Mouse (Mus musculus): ENCODE results near the gene Cd300c. TPM values are rescaled to one million over a fixed set of nuclear protein-coding genes. Genes with fewer than 3 reads are reported as not detected.
"Not testable (repeated sequence)": the region's sequence is repeated elsewhere in the genome, so short reads cannot be mapped to it uniquely, and the experiment has no call there.

Gene Cd300c
- not detected in 2 replicates for total RNA-seq (2017)

DNA sequence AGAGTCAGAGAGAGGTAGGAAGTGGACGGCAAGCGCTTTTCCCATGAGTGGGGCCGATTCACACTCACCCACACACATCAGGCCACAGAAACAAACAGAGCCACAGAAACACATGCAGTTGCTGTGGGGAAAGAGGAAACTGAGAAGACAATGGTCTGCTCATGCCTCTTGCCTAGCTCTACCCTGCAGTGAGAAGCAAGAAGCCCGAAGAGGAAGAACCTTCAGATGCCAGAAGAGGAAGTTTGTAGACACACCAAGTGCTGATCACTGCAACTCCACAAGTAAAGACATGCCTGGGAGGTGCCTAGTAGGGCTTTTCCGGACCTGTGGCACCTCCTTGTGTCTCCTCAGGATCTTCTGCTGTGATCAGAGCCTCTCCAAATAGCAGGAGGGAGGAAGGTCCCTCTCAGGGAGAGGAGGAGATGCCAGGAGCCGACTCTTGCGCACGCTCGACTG, at the start of gene Cd300c:
Gene Cd300c (minus strand): TSS at position 406 of the 456 bp plus-strand sequence.
- peak; percentile 76 for ATAC-seq (ENCODE audit: extremely low read depth, insufficient number of reproducible peaks, low FRiP score, poor library complexity, severe bottlenecking)

DNA sequence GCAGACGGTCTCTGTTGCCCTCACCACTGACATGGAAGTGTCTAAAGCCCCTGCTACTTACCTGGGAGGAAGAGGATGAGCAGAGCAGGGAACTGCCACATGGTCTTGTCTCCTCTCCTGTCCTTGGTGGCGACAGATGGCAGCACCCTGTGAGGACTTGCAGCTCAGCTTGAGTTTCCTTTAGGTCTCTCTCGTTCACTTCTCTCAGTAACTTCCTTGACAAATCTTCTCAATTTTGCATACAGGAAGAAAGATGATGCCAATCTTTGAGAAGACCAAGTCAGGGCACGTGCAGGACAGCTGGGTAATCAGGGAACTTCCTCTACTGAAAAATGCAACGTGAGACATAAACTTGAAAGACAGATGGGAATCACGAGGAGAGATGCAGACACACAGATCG, 47.1 kb upstream of the Cd300c start, which contains the start of gene Cd300ld2:
Gene Cd300ld2 (minus strand): TSS at position 101 of the 400 bp plus-strand sequence.
- not testable (repeated sequence) for ATAC-seq (ENCODE audit: extremely low read depth, insufficient number of reproducible peaks, low FRiP score, poor library complexity, severe bottlenecking)

DNA sequence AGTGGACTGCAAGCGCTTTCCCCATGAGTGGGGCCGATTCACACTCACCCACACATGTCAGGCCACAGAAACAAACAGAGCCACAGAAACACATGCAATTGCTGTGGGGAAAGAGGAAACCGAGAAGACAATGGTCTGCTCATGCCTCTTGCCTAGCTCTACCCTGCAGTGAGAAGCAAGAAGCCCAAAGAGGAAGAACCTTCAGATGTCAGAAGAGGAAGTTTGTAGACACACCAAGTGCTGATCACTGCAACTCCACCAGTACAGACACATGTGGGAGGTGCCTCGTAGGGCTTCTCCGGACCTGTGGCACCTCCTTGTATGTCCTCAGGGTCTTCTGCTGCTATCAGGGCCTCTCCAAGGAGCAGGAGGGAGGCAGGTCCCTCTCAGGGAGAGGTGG, 35.1 kb upstream of the Cd300c start:
- peak; percentile 82 for ATAC-seq (ENCODE audit: extremely low read depth, insufficient number of reproducible peaks, low FRiP score, poor library complexity, severe bottlenecking)

DNA sequence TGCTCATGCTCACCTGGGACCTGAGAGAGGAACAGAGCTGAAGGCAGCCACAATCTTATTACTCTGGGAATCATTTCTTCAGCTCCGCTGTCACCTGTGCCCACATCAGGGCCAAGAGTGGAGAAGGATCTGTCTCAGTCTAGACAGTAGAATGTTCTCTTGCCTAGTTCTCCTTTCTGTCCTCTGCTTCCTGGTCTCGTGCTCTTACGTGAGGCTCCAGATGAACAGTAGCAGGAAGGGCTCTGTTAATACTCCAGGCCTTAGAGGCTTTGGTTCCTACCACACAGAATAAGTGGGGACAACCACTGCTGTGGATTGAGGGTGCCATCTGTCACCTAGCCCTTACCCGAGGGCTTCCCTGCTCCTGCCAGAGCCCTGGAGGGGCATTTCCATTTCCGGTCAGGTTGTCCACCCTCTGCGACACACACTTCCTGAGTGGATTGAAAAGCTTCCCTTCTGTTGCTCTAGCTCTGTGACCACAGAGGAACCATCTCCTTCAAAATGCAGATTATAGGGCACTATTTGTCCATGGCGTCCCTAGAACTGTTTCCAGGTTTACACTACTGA, 32.6 kb upstream of the Cd300c start, which contains the start of gene Cd300c2:
Gene Cd300c2 (minus strand): TSS at position 407 of the 567 bp plus-strand sequence.
- peak; percentile 15; the same call in 1 of the 2 replicates for ATAC-seq (ENCODE audit: extremely low read depth, insufficient number of reproducible peaks, low FRiP score, poor library complexity, severe bottlenecking)

DNA sequence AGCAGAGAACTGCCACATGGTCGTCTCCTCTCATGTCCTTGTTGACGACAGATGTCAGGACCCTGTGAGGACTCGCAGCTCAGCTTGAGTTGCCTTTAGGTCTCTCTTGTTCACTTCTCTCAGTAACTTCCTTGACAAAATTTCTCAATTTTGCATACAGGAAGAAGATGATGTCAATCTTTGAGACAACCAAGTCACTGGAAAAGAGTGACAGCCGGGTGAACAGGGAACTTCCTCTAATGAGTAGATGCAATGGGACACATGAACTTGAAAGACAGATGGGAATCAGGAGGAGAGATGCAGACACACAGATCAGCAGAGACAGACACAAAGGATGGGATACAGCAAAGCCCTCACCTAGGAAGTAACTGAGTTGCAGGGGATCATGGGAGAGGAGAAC, 20.8 kb upstream of the Cd300c start, which contains the start of gene Cd300ld:
Gene Cd300ld (minus strand): TSS at position 130 of the 400 bp plus-strand sequence.
- peak; percentile 56; the same call in 1 of the 2 replicates for ATAC-seq (ENCODE audit: extremely low read depth, insufficient number of reproducible peaks, low FRiP score, poor library complexity, severe bottlenecking)

DNA sequence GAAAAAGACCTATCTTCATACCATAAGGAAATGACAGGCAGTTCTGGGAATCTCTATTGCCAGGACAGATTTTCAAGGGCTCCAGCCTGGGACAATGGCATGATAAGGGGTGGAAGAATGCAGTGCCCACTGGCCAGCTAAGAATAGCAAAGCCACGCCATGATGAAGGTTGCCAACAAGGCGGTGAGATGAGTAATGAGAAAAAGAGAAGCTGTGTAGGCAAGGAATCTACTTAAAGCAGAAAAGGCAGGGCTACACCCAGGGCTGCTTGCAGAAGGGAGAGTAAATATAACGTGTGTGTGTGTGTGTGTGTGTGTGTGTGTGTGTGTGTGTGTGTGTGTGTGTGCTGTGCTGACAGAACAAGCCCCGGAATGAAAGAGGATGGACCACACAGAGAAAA, 12.9 kb upstream of the Cd300c start:
- ATAC-seq (ENCODE audit: extremely low read depth, insufficient number of reproducible peaks, low FRiP score, poor library complexity, severe bottlenecking), result no peak

DNA sequence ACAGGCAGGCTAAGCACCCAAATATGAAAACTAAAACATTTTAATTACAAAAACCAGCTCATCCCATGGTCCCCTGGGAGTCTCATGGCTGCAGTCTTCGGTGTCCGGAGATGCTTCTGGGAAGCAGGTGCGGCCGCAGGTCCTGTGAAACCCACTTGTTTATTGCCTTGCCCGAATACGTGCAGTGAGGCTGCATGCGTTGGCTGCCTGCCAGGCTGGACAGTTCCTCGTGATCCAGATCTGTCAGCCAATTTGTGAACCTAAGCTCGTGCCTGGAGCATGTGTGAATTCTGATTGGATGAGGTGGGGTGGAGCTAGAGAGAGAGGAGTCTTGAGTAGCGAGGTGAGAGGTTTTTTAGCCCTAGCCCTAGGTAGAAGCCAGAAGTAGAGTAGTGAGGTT, 3.8 kb upstream of the Cd300c start:
- ATAC-seq (ENCODE audit: extremely low read depth, insufficient number of reproducible peaks, low FRiP score, poor library complexity, severe bottlenecking), result no peak

DNA sequence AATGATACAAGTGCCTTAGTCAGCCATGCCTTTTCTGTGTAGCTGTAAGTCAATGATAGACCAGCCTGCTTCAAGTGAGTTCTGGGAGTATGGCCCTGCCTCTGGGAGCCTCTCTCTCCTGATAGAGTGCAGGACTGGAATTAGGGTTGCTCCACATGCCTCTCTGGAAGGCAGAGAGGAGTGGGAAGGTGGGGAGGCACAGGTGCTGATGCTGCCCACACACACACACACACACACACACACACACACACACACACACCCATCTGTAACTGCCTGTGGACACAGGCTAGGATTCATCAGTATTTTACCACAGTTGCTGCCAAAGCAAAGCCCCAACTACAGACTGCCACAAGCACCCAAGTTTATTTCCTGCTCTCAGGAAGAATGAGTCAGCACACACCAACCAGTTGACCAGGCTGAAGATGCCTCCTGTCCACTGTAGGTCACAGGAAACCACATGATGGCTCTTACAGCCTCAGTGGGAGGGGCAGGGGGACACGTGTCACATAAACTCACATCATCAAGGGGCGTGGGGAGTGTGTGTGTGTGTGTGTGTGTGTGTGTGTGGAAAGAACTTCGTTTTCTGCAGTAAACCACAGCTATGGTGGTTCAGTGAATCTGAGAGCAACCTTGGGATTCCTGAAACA, 3.7 kb downstream of the Cd300c start:
- peak; percentile 89 for ATAC-seq (ENCODE audit: extremely low read depth, insufficient number of reproducible peaks, low FRiP score, poor library complexity, severe bottlenecking)

DNA sequence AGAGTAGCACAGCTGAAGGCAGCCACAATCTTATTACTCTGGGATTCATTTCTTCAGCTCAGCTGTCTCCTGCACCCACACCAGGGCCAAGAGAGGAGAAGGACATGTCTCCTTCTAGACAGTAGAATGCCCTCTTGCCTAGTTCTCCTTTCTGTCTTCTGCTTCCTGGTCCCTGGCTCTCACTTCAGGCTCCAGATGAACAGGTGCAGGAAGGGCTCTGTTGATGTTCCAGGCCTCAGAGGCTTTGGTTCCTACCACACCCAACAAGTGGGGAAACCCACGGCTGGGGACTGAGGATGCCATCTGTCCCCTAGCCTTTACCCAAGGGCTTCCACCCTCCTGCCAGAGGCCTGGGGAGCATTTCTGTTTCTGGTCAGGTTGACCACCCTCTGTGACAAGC, 8.6 kb downstream of the Cd300c start:
- no peak for ATAC-seq (ENCODE audit: extremely low read depth, insufficient number of reproducible peaks, low FRiP score, poor library complexity, severe bottlenecking)

DNA sequence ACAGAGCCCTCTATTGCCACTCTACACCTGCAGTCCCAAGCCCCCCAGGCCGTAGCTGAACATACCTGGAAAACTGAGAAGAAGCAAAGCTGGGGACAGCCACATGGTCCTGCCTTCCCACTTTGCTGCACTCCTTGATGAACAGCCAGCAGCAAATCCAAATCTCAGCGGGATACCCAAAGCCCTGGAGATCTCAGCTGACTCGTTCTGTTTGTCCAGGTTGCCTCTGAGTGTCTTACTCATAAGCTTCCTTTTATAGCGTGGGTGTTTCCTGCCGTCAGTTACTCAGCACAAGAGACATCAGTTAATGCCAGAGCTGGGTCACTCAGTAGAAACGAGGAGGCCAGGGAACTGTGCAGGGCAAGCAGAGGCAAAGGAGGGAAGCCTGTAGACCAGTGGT, 34.8 kb downstream of the Cd300c start, which contains the start of gene Cd300lb:
Gene Cd300lb (minus strand): TSS at position 243 of the 400 bp plus-strand sequence.
- ATAC-seq (ENCODE audit: extremely low read depth, insufficient number of reproducible peaks, low FRiP score, poor library complexity, severe bottlenecking), result peak; percentile 42

DNA sequence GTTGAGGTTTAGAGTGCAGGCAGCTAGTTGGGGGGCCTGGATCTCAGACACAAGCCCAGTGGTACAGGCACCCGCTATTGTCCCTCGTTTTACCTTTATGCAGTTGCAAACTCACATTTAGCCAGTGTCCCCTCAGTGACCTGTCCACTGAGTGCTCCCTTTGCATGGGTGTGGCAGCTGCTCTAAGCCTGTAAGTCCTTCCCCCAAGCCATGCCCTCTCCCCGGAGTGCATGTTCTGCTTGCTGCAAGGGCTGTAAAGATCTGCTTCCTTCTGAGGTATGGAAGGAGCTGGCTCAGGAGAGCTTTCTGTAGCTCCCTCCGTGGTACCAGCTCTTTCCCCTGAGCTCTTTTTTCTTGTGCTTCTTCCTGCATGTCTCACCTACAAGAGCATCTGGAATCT, 35.4 kb downstream of the Cd300c start:
- peak; percentile 14; the same call in 1 of the 2 replicates for ATAC-seq (ENCODE audit: extremely low read depth, insufficient number of reproducible peaks, low FRiP score, poor library complexity, severe bottlenecking)

DNA sequence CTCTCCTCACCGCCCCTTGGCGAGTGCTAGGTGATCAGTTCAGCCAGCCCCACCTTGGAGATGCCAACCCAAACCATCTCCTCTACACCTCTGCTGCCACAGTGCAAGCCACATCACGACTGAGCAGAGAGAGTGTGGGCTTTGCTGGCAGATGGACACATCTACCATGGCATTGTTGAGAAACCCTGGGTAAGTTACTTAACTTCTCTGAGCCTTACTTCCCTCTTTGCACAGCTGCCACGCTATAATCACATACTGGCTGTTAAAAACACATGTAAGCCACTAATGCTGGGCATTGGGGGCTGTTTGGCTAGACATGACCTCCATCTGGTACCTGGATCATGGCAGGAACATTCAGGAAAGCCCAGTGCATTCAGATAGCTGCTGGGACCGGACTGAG, 37.9 kb downstream of the Cd300c start:
- peak; percentile 68 for ATAC-seq (ENCODE audit: extremely low read depth, insufficient number of reproducible peaks, low FRiP score, poor library complexity, severe bottlenecking)

DNA sequence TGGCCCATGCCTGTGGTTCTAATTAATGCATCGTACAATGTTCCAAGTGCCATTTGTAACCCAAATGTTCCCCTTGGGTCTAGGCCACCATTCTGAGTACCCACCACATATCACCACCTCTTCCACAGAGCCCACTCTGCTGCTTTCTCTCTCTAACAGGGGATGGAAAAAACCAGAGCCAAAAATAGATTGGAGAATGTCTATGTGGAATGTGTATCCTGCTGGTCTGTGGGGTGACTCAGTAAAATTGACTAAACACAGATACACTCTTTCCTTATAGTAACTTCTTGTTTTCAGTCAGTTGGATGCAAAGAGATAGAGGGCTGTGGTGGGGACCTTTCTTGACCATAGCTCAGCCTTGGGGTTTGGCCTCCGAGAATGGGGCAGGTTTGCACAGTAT, 39.4 kb downstream of the Cd300c start:
- ATAC-seq (ENCODE audit: extremely low read depth, insufficient number of reproducible peaks, low FRiP score, poor library complexity, severe bottlenecking), result no peak

DNA sequence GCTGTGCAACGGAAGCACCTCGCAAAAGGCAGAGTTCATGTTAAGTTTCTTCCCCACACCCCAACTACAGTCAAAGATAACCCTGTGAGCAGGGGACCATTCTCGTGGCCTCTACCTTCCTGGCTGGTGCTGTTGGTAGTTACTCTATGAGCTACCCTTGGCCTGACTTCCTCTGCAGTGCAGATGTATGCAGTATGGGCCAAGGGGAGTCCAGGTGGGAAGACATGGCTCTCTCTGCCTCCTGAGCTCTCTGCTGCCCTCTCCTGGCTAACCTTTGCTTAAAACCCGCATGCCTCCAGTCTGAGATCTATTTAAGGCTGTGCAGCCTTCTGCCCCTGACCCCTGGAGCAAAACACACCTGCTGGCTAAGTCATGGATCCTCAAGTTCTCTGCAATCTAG, 45.0 kb downstream of the Cd300c start:
- ATAC-seq (ENCODE audit: extremely low read depth, insufficient number of reproducible peaks, low FRiP score, poor library complexity, severe bottlenecking), result peak; percentile 57; the same call in 1 of the 2 replicates

DNA sequence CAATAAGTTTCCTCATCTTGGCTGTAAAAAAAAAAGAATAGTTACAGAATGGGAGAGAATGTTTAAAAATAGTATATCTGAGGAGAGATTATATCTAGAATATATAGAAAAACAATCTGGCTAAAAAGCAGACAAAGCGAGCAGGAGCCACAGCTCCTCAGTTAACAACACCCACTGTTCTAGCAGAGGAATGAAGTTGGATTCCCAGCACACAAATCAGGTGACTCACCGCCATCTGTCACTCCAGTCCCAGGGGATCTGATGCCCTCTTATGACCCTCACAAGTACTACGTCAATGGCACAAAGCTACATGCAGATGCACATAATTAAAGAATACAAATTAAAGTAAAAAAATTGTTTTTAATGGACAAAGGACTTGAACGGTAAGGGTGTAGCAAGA, 46.5 kb downstream of the Cd300c start:
- no peak for ATAC-seq (ENCODE audit: extremely low read depth, insufficient number of reproducible peaks, low FRiP score, poor library complexity, severe bottlenecking)

DNA sequence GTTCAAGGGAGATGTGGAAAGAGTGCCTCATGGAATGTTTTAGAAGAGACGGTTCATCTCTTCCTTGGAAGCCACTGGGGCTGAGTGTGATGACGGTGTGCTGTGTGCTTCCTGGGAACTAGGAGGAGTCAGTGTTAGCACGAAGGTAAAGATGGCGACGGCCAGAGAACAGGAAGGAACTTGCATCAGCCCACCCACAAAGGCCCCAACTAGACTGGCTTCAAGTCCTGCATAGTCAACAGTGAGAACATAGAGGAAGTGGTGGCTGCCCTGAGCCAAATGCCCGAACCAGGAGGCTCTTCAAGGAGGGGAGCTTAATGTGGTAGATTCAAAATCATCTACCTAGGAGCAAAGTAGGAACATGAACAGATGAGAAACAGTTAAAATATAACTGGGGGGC, 51.8 kb downstream of the Cd300c start:
- ATAC-seq (ENCODE audit: extremely low read depth, insufficient number of reproducible peaks, low FRiP score, poor library complexity, severe bottlenecking), result peak; percentile 76

DNA sequence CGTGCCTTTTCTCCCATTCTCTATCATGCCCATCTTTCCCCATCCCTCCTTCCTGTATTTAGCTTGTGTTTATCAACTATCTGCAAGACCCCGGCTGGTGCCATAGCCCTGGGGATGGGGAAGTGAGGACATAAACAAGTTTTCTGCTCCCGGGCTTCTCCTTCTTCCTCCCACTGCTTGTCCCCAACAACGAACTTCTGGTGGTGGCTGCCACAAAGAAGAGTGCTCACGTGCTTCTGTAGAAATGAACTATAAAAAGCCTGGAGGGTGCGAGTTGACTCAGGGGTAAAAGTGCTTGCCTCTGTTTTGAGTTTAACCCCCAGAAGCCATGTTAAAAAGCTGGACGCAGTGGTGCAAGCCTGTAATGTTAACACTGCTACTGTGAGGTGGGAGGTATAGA, 54.0 kb downstream of the Cd300c start:
- ATAC-seq (ENCODE audit: extremely low read depth, insufficient number of reproducible peaks, low FRiP score, poor library complexity, severe bottlenecking), result no peak

DNA sequence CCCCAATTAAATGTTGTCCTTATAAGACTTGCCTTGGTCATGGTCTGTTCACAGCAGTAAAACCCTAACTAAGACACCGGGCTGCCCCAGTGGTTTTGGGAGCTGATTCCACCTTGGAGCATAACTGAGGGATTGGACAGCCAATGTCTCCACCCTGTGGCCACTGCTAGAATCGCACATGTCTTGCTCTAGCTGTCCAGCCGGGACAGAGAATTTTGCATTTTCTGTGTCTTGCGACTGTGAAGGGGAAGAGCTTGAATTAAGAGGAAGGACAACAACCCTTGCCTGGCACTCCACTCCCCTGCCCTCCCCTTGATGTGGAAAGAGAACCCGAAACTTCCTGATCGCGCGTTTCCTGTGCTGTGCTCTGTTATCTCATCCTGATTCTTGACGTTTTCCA, 56.1 kb downstream of the Cd300c start:
- ATAC-seq (ENCODE audit: extremely low read depth, insufficient number of reproducible peaks, low FRiP score, poor library complexity, severe bottlenecking), result peak; percentile 70

DNA sequence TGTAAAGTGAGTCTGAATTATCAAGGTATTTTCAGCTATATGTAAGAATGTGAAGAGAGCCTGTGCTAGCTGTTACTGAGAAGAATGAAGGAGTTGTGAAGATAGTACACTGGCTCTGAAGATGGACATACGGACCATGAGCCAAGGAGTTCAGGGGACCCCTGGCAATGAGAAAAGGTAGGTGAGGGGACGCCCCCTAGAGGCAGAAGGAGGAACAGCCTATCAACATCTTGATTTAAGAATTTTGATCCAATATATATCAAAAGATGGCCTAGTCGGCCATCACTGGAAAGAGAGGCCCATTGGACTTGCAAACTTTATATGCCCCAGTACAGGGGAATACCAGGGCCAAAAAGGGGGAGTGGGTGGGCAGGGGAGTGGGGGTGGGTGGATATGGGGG, 59.4 kb downstream of the Cd300c start:
- ATAC-seq (ENCODE audit: extremely low read depth, insufficient number of reproducible peaks, low FRiP score, poor library complexity, severe bottlenecking), result not testable (repeated sequence)

DNA sequence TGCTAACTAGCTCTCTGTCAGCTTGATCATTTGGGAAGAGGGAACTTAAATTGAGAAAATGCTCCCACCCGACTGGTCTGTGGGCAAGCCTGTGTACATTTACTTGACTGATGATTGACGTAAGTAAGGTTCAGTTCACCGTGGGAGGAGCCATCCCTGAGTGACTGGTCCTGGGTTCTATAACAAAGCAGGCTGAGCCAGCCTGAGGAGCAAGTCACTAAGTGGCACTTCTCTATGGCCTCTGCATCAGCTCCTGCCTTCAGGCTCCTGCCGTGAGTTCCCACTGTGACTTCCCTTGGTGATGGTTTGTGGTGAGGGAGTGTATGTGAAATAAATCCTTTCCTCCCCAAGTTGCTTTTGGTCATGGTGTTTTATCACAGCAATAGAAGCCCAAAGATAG, 60.9 kb downstream of the Cd300c start:
- ATAC-seq (ENCODE audit: extremely low read depth, insufficient number of reproducible peaks, low FRiP score, poor library complexity, severe bottlenecking), result peak; percentile 30; the same call in 1 of the 2 replicates

All from neutrophil, adult 5-6 weeks (primary cell).